Mouse (Mus musculus): ENCODE data around the gene Fbxl22.

The Fbxl22 gene

DNA sequence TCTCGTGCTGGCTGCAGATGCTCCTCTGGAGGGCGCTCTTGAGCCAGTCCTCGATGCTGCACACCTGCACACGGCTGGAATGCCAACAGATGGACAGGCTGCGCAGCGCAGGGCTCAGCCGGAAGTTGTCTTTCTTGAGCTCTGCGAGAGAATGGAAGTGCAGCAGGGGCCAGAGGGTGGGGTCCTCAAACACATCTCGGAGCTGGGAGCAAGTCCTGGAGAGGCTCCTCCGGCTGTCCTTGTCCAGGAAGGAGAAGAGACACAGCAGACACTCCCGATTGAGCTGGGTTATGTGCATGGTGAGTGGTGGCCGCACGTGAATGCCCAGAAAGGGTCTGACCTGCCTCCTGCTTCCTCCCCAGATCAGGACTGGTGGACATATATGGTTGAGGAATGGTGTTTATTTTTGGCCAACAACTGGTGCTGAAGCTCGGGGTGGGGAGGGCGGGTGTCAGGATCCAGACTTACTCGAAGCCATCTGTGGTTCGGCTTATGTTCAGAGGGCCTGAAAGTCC lies at the start of gene Fbxl22:
TSS of gene Fbxl22 (minus strand) at position 338 of the 515 bp plus-strand sequence.
- peak; percentile 68 to 69 for DNase-seq (ENCODE audit: low spot score in 2 of 2)

DNA sequence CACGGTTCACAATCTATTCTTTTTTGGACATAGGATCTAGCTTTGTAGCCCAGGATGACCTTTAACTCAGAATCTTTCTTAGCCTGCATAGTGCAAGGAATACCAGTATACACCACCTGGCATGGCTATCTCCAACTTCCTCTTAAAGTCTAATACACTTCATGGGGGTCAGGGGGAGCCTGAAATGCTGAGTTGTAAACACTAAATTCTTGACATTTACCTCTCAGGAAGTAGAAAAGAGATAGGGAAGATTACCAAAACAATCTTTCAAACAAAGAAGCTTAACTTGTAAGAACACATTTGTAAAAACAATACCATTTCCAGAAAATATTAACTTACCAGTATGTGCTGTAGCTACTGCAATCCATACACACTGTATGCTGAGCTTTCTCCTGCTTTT lies 47.8 kb upstream of the Fbxl22 start:
- DNase-seq (ENCODE audit: low spot score in 2 of 2) = no peak

DNA sequence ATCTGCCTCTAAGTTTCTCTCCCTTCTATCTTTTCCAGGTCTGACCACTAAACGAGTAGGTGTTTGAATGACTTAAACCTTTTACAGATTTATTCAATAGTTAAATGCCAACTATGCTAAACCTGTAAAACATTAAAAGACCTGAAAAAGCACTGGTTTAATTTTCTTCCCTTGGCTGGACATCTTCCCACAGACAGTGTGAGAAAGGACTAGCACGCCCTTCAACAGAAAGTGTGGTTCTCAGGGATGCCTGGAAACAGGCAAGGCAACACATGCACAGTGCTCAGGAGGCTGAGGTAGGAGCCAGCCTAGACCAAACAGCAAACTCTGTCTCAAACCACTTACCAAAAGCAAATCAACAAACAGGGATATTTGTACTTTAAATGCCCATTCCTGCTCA lies 47.1 kb upstream of the Fbxl22 start:
- DNase-seq (ENCODE audit: low spot score in 2 of 2) = no peak

DNA sequence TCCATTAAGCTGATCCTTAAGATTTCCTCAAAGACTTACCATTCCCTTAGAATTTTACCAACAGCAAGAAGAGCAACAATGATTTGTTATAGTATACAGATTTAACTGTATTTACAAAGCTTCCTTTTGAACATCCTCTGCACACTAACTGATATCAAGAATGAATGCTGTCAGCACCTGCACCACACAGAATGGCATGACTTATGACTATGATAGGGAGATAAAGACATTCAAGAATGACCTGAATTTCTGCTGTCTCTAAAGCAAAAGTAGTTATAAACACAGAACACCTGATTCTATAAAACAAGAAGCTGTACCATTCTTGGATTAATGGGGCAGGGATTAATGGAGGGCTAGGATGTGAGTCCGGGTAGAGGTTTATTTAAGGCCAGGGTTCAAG lies 46.3 kb upstream of the Fbxl22 start:
- no peak for DNase-seq (ENCODE audit: low spot score in 2 of 2)

DNA sequence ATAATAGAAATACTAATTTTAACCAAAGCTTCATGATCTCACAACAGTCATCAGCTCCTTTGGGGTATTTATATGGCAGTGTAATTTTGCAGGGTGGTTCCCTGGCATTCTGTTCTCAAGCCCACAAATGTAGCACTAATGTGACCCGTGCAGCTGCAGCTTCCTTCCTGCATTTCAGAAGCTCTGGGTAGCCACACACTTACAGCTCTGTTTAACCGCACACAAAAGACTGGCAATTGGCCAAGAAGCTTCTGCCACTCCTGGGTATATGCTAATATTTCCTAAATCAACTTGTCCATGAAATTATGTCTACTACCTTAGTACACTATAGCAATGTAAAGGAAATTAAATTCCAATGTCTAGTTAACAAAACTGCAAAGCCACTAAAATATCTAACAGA lies 45.9 kb upstream of the Fbxl22 start:
- DNase-seq (ENCODE audit: low spot score in 2 of 2) = peak; percentile 58

DNA sequence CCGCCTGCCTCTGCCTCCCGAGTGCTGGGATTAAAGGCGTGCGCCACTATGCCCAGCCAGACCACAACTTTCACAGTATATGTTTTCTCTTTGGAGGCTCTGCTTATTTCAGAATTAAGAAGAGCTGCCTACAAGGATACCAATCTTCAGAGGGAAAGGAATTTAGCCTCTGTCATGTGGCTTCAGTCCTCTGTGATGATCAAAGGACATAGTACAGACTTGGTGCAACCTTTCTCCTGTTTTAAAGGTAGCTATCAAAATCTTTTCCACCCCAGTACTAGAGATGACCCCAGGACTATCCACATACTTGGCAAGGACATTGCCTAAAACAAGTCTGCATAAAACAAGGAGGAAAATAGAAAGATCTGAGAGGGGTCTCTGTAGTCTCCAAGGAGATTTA lies 44.6 kb upstream of the Fbxl22 start:
- no peak for DNase-seq (ENCODE audit: low spot score in 2 of 2)

DNA sequence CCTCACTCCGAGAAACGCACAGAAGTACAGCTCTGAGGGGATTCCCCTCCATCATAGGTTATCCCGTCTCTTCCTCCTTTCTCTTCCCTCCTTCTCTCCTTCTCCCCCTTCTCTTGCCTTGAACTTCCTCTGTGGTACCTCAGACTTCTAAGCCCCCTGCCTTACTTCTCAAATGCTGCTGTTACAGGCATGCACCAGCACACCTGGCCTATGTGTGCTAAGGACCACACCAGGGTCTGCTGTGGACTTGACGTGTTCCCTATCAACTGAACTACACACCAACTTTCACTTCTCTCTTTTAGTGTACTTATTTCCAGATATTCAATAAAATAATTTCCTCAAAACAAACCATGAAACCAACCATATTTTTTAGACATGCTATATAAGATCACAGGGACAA lies 28.4 kb upstream of the Fbxl22 start:
- DNase-seq (ENCODE audit: low spot score in 2 of 2) = no peak

DNA sequence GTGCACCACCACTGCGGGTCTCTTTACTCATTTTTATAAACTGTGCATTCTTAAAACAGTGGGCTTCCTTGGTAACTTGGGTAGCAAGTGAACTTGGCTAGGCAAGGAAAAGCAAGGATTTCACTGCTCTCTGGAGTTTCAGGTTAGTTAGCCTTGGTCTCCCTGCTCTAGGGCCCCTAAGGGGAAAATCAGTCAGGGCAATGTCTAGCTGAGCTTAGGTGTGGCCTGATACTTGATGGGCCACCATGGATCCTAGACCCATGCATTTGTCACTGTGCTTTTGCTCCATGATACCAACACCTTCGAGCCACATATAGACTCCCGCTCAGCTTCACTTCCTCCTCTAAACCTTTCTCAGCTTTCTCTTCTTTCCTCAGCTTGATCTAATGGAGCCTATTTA lies 7.2 kb upstream of the Fbxl22 start:
- DNase-seq (ENCODE audit: low spot score in 2 of 2) = no peak

DNA sequence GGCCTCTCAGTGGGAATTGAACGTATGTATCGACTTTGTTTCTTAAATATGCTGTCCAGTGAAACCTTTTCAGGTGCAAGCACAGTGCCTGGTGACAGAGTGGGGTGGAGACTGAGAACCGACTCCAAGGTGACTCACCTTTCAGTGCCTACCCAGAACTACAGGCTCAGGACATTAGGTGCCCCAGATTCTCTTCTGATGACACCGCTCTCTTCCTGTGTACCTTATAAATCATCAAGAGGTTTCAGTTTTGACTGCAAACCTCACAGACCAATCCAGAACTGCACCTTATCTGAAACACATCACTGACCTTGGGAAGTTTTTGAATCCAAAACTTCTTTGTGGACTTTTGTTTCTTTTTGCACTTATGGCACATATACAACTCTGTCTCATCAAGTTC lies 5.9 kb upstream of the Fbxl22 start:
- no peak for DNase-seq (ENCODE audit: low spot score in 2 of 2)

DNA sequence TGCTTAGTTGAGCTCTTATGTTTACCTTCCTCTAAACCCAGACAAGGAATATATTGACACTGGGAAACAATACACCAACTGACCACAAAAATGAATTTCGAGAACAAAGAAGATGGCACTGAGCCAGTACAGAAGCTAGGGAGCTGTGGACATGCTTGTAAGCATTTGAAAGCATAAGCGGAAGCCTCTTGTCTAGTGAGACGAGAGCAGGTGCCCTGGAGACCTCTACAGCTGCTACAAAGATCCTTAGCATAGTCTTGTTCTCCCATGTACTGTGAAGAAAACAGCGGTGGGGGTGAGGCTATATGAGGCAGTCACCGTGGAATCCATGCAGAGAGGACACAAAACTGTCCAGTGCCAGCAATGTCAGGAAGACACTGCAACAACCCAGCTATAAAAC lies 4.5 kb upstream of the Fbxl22 start:
- no peak for DNase-seq (ENCODE audit: low spot score in 2 of 2)

DNA sequence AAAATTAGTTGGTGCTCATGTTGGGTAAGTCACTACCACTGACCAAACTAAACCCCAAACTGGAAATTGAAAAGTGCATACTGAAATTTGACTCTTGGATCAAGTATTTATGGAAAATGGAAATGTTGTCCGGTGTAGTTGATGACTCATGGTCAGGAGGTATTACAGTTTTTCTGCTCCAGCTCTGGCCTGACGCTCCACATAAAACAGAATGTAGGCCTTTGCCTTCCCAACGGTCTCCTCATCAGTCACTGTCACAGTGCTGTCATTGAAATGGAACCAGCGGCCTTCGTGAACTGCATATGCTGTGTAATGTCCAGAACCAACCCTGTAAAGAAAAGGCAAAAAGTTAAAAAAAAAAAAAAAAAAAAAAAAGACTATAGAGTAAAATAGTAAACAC lies 3.9 kb upstream of the Fbxl22 start:
- DNase-seq (ENCODE audit: low spot score in 2 of 2) = no peak

DNA sequence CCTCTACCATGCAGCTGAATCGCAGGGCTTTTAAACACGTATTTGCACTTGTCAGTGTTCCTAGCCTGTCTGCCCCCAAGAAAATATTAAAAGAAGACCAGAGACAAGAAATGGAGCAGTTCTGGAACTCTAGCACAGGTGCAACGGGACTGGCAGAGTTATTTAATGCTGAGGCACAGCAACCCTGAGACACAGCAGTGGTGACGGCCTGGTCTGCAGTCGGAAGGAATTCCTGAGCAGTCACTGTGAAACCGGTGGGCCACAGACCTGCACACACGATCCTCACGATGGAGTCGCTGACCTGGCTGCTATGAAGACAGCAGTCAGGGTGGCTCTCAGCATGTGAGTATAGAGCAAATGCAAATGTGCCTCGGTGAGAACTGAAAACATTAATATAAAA lies 3.4 kb upstream of the Fbxl22 start:
- no peak for DNase-seq (ENCODE audit: low spot score in 2 of 2)

DNA sequence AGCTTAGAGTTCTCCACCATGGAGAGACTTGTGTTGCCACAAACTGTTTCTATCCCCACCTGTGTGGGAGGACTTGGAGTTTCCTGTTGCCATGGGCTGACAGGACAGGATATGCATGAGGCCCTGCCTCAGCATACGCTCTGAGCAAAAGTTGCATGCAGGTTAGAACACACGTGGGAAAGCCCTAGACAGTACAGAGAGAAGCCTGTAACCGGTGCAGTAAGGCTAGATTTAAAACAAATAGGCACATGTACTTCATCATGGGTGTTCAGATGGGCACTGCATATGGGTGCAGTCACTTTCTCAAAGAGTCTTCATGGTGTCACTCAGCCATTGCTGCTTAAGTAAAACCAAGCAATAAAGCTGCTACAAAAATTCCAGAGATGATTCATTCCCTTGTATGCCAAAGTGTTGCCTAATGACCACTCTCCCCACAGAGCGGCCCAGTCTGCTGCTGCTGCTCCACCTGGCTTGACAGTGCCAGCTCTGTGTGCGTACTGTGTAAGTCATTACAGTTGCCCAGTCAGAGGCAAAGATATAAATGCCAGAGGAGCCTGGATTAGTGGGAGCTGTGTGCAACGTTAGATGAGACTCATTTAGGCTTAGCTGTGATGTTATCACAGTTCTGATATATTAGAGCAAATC lies 2.0 kb upstream of the Fbxl22 start:
- DNase-seq (ENCODE audit: low spot score in 2 of 2) = no peak

DNA sequence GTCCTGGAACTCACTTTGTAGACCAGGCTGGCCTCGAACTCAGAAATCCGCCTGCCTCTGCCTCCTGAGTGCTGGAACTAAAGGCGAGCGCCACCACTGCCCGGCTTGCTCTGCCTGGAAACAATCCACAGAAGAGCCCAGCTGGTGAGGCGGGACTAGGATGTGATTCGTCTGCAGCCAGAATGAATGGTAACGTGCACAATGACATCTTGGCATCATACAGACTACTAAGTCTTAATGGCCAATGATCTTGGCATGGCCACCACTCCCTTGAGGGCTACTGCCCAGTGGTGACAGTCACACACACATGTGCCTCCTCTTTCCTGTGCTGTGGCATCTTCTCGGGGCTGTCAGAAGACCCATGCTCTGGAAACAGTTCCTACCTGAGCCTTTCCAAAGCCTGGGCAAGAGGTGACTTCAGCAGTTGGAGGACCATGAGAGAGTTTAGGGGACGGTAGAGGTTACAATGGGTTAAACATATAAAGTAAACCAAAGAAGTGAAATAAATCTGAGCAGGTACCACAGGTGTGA lies 1.4 kb upstream of the Fbxl22 start:
- DNase-seq (ENCODE audit: low spot score in 2 of 2) = peak in 1 of 2 experiments; percentile 38

DNA sequence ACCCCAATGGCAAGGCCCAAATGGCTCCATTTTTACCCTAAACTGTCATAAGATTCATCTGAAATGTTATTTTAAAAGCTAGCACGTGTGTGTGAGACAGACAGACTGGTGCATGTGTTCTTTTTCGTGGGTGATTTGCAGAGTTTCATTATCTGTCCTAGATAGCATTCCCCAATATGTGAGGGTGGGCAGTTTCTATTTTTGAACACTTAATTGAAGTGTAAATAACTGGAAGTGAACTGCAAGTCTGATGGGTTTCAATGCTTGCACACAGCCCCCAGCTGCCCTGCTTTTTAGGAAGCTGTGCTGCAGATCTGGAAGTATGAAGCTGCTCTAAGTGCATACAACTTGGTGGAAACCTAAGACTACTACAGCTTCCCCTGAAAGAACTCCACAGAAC lies 722 bp upstream of the Fbxl22 start:
- DNase-seq (ENCODE audit: low spot score in 2 of 2) = no peak

DNA sequence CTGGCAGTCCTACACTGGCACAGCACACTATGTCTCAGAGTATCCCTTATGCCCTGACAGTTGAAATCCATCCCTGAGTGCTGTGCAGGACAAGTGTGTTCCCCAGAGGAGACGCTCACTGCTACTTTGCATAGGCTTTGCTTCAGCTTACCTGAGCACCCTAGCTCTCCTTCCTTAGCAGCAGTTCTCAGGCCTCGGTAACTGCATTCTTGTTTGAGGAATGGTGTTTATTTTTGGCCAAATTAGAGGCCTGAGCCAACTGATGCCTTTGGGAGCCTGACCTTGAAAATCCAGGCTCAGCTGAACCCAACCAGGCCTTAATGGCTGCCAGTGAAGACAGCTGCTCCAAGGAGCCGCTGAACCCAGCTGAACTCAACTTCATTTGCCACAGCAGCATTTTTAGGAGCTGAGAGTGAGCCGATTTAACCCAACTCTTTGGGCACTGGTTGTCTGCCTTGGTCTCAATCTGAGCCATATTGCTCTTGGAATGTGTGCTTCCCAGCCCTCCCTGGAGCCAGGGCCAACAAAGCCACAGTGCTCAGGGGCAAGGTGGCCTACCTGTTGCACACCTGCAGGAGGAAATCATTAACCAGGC lies 635 bp downstream of the Fbxl22 start:
- DNase-seq (ENCODE audit: low spot score in 2 of 2) = no peak

DNA sequence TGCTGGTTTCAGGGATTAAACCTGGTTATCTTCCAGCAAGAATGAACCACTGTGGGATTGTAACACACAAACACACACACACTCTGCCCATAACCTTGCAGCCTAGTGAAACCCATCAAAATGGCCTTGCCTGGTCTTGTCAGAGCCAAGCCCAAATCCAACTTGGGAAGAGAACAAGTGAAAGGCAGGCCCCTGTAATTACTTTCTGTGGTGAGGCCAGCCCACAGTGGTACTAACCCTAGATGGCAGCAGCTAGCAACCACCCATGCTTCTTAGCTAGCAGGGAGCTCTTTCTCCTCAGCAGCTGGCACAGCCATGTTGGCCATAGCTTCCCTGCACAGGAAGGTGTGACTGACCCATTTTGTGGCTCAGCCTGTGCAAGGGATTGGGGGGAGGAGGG lies 1.2 kb downstream of the Fbxl22 start:
- peak; percentile 60 to 66 for DNase-seq (ENCODE audit: low spot score in 2 of 2)

DNA sequence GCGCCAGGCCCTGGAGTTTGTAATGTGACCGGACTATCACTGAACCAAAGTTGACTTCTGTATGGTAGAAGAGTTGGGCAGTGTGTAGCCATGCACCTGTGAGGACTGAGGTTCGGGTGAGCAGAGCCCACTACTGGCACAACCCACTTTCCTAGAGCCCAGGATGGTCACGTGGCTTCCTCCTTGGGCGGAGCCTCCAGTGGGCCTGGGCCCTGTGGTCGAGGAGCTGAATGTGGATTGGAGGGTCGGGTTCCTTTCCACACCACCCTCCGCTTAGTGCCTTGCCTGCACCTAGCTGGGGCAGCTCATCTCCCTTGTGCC lies 2.1 kb downstream of the Fbxl22 start:
- peak; percentile 93 to 95 for DNase-seq (ENCODE audit: low spot score in 2 of 2)

DNA sequence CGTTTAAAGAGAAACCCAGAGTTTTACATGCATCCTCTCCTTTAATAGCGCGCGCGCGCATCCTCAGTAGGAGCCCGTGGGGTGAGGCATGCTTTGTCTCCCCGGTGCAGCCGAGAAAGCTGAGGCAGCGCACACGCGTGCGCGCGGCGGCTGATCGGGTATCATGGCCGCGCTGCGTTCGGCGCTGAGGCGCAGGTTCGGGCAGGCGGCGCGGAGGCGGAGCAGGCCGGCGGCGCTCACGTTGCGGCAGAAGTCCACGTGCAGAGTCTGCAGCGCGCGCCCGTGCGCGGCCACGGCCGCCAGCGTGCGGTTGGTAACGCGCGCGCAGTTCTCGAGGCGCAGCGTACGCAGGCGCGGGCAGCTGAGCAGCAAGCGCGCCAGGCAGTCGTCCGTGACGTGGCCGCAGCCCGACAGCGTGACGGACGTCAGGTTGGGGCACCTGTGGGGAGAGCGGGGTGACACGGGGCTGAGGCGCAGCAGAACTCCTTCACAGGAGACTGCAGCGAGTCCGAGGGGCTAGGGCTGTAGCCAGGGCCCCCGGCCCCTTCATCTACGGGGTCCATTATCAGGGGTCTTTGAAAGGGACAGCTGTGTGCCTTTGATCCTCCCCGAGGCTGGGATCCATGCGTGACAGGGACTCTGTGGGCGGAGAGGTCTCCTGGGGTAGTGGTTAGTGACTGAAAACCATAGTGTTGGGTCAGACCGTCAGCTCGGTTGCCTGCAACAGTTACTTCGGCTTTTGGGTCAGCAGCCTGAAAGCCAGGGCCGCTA lies 2.6 kb downstream of the Fbxl22 start:
- DNase-seq (ENCODE audit: low spot score in 2 of 2) = peak; percentile 97 to 98

DNA sequence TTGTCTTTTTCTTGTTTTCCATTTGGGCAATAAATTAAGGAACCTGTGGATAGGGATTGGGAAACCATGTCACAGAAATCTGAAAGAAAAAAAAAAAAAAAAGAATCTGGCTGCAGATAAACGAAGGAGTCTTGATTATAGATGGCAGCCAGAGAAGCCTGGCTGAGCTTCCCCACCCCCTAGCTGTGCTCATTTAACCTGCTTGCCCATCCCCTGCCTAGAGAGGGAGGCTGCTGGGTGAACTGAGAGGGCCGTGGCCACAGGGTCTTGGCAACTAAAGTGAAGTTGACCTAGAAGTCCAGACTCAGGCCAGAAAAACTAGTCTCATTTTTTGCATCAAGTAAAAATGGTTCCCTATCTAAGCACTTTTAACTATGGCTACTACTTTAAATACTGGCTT lies 3.4 kb downstream of the Fbxl22 start:
- peak; percentile 48 to 58 for DNase-seq (ENCODE audit: low spot score in 2 of 2)

DNA sequence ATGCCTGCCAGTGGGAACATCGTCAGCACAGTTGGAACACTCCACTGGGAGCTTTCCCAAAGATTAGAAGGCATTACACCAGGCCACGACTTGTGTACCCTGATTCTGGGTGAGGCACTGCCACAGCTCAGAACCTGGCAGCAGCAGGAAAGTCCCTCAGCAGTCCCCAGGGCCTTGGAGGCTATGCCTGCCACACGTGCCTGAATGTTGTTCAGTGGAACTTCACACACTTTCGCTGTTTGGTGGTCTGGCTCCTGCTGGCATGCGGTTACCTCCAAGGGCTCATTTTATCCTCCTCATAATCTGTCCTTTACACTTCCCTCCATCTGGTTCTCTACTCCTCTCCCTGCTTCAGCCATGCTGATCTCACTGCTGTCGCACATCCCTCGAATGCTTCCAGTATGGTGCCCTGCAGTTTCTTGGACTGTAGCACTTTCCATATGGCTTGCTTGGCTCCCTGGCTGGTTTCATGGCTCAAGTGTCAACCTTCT lies 4.0 kb downstream of the Fbxl22 start:
- DNase-seq (ENCODE audit: low spot score in 2 of 2) = peak; percentile 39 to 47

DNA sequence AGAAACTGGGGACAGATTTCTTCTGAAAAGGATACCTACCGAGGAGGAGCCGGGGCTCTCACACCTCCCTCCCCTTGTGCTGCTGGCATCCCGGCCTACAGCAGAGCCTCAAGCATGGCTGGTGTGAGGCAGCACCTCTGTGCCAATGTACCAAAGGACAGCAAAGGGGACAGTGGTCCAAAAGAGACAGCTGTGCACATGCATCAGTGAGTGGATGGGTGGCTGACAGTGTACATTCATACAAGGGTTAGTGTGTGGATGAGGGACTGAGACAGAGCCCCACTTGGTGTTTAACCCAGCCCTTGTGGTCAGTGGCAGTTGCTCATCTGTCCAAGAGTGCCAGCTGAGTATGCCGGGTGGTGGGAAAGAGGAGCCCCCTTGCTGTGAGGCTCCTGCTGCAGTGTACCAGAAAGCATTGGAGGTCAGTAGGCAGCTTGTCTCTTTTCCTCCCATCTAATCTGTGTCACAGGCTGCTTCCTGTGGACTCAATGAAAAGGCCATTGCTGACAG lies 5.4 kb downstream of the Fbxl22 start:
- DNase-seq (ENCODE audit: low spot score in 2 of 2) = no peak

DNA sequence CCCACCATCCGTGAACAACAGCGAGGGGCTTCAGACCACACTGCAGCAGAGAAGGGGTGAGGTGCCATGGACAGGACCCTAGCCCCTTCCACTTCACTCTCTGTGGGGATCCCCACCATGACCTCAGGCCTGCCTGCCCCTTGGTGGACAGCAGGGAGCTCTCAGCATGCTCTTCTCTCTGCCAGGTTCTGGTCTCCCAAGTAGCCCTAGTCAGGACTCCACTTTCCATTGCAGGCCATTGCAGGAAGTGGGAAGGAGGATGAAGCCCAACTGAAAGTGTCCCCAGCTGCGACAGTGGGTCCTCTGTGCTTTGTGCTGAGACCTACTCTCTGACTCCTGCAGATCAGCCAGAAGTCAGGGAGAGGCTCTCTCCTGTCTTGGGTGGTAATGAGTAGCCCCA lies 6.7 kb downstream of the Fbxl22 start:
- DNase-seq (ENCODE audit: low spot score in 2 of 2) = no peak

All from right cerebral cortex, postnatal 10 days (tissue).